Mouse (Mus musculus): ENCODE data around the gene Frmpd1. TPM values are rescaled to one million over a fixed set of nuclear protein-coding genes. Genes with fewer than 3 reads are reported as not detected.

The Frmpd1 gene
- polyA plus RNA-seq (2012; rRNA removed): 0.06 and 0.07 TPM in 2 replicates

DNA sequence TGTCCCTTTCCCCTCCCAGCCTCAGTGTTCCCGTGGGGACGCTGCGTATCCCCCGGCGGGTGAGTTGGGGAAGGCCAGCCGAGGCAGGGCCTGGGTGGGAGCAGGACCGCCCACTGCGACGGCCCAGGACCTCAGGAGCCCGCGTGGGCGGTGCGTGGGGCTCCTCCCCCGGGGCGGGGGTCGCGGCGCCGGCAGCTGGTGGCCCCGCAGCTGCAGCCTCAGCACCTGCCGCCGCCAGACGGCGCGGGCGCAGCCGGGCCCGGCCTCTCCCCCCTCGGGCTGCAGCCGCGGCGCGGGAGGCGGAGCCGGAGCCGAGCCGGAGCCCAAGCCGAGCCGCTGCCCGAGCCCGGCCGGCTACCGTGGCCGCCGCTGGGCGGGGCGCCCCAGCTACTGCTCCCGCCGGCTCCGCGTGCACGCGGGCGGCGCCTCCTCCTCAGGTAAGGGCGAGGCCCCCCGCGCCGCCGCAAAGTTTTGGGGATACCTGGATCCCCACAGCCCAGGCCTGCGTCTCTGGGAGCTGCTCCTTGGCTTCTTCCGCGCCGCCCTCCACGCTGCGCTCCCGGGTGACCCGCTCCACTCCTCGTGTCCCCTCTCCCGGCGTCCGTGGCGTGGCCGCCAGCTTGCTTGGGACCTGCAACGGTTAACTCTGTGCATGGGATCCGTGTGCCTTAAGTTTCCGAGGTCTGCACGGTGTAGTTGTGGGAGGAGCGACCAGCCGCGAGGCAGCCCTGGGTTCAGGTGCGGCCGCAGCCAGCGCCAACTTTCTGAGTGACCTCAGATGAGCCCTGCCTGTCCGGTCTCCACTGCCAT lies at the start of gene Frmpd1:
Gene Frmpd1 (plus strand): TSS at position 355 of the 810 bp plus-strand sequence.

DNA sequence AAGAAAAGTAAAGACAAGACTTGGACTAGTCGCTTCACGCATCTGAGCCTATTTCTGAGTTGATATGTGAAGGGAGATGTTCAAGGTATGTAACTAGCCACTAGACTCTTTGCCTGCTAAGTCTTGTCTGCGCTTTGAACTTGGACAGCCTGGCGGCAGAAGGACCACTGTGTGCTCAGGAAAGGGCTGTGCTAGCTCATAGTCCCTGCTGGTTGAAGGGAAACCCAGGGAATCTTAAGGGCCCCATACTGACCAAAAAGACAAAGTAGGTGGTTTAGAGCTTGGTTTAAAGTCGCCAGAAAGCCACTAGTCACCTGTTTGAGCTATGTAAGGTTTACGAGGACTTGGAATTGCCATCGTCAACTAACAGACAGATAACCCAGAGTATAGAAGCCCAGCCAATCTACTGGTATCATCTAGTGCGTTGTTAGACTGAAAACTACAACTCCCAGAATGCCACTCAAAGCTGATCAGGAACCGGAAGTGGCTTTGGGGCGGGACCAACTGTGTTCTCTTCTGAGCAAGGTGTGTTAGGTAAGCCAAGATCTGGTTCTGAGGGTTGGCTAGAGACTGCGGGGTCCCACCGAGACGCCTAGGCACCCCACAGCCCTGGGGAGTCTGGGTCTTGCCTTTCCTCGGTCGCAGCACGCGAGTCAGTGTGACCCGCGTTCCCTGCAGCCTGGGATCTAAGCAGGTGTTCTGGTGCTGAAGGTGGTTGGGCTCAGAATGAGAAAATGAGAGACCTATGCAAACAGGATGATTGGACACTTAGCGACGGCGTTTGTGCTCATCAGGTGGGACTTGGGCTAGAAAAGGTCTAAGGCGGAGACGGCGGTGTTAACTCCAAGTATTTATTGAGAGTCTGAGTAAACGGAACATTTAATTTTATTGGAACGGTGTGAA lies 112.2 kb downstream of the Frmpd1 start, which contains the start of gene Trmt10b:
Gene Trmt10b (plus strand): TSS at position 466 of the 903 bp plus-strand sequence.

Other genes starting within 250 kb of the Frmpd1 start
- 231 and 248 TPM in 2 replicates for gene Grhpr, start 203.5 kb upstream of the Frmpd1 start, polyA plus RNA-seq (2012; rRNA removed)
- gene Zbtb5, start 172.5 kb upstream of the Frmpd1 start, polyA plus RNA-seq (2012; rRNA removed): 3.9 and 4.0 TPM in 2 replicates
- gene Polr1e, start 166.3 kb upstream of the Frmpd1 start, polyA plus RNA-seq (2012; rRNA removed): 5.0 and 5.2 TPM in 2 replicates
- gene Fbxo10, start 100.3 kb upstream of the Frmpd1 start, polyA plus RNA-seq (2012; rRNA removed): 3.0 and 3.9 TPM in 2 replicates
- 99.6 and 109 TPM in 2 replicates for gene Tomm5, start 76.8 kb upstream of the Frmpd1 start, polyA plus RNA-seq (2012; rRNA removed)
- gene Trmt10b, start 112.3 kb downstream of the Frmpd1 start, polyA plus RNA-seq (2012; rRNA removed): 2.5 and 2.8 TPM in 2 replicates
- 4.0 and 4.4 TPM in 2 replicates for gene Dcaf10, start 157.2 kb downstream of the Frmpd1 start, polyA plus RNA-seq (2012; rRNA removed)
- gene Exosc3, start 157.9 kb downstream of the Frmpd1 start, polyA plus RNA-seq (2012; rRNA removed): 26.1 and 27.7 TPM in 2 replicates
- 53.0 and 53.1 TPM in 2 replicates for gene Slc25a51, start 223.9 kb downstream of the Frmpd1 start, polyA plus RNA-seq (2012; rRNA removed)